Mouse (Mus musculus): ENCODE data around the gene Mdn1. TPM values are rescaled to one million over a fixed set of nuclear protein-coding genes. Genes with fewer than 3 reads are reported as not detected.

Mdn1 gene
- 9.4 and 12.1 TPM in 2 replicates for polyA plus RNA-seq (2014; fragmentation: Nextera tagmentation; extraction: Ambion mirVana)

GRCm38 (mm10) chr4:32656918-32657662 is at the start of gene Mdn1:
TSS of gene Mdn1 (plus strand) at chr4:32657119.
- H3K9me3 ChIP-seq (ENCODE audit: control insufficient read depth, low read length) = no peaks in the 10 kb centered on the region
- peak; percentile 84 for ATAC-seq (ENCODE audit: insufficient number of reproducible peaks, insufficient read depth, low FRiP score, low read depth)
- H3K36me3 ChIP-seq (ENCODE audit: control insufficient read depth, insufficient read depth, low read length) = peaks cover 18% of the 10 kb centered on the region
- H3K27me3 ChIP-seq (ENCODE audit: control insufficient read depth, insufficient read depth, low read length) = no peaks in the 10 kb centered on the region
- under 1% methylated on average over 68 of the region's 68 CpGs for WGBS
- H3K4me3 ChIP-seq (ENCODE audit: control insufficient read depth in 1 of 2, insufficient read depth in 1 of 2, low read depth in 1 of 2, low read length in 2 of 2) = peak within 1 kb of the TSS; percentile 86 to 87
- H3K9ac ChIP-seq (ENCODE audit: low read length) = peak within 1 kb of the TSS; percentile 77
- peak within 1 kb of the TSS; percentile 76 for H3K4me2 ChIP-seq (ENCODE audit: low read length)
- peak within 1 kb of the TSS; percentile 76 to 84 for H3K27ac ChIP-seq (replicated peaks in 1 of 2; ENCODE audit: control insufficient read depth in 1 of 2, insufficient read depth in 1 of 2, low read depth in 2 of 2, low read length in 2 of 2)
- 0 out of 4 replicates have a peak, but pooled peaks cover 0 to 5% of the 10 kb centered on the region in 2 experiments for H3K4me1 ChIP-seq (ENCODE audit: control insufficient read depth in 2 of 2, insufficient read depth in 2 of 2, low read length in 2 of 2)

GRCm38 (mm10) chr4:32615034-32615881 is 41.7 kb upstream of the Mdn1 start, which contains the start of gene Casp8ap2:
TSS of gene Casp8ap2 (plus strand) at chr4:32615451.
- Histone ChIP-seq H3K9me3 (ENCODE audit: control insufficient read depth, low read length) (no peaks in the 10 kb centered on the region), H3K9ac (ENCODE audit: low read length) (peak within 1 kb of the TSS; percentile 91), H3K4me2 (ENCODE audit: low read length) (peak within 1 kb of the TSS; percentile 79), H3K27ac (replicated peaks in 1 of 2; ENCODE audit: control insufficient read depth in 1 of 2, insufficient read depth in 1 of 2, low read depth in 2 of 2, low read length in 2 of 2) (peak within 1 kb of the TSS; percentile 90), H3K4me3 (ENCODE audit: control insufficient read depth in 1 of 2, insufficient read depth in 1 of 2, low read depth in 1 of 2, low read length in 2 of 2) (peak within 1 kb of the TSS; percentile 75 to 92), H3K4me1 (ENCODE audit: control insufficient read depth in 2 of 2, insufficient read depth in 2 of 2, low read length in 2 of 2) (peaks cover 0 to 14% of the 10 kb centered on the region in 2 experiments; a peak in 2 of 4 replicates), H3K36me3 (ENCODE audit: control insufficient read depth, insufficient read depth, low read length) (peaks cover 6% of the 10 kb centered on the region), H3K27me3 (ENCODE audit: control insufficient read depth, insufficient read depth, low read length) (no peaks in the 10 kb centered on the region)
- ATAC-seq (ENCODE audit: insufficient number of reproducible peaks, insufficient read depth, low FRiP score, low read depth) = peak; percentile 99
- WGBS = under 1% methylated on average over 67 of the region's 67 CpGs

GRCm38 (mm10) chr4:32621637-32622036 is 35.3 kb upstream of the Mdn1 start:
- Histone ChIP-seq H3K9ac (ENCODE audit: low read length) (no peak overlapping the region), H3K4me2 (ENCODE audit: low read length) (no peak overlapping the region), H3K4me1 (ENCODE audit: control insufficient read depth in 2 of 2, insufficient read depth in 2 of 2, low read length in 2 of 2) (peaks cover 2 to 11% of the 10 kb centered on the region in 2 experiments; a peak in 3 of 4 replicates), H3K9me3 (ENCODE audit: control insufficient read depth, low read length) (no peaks in the 10 kb centered on the region), H3K4me3 (ENCODE audit: control insufficient read depth in 1 of 2, insufficient read depth in 1 of 2, low read depth in 1 of 2, low read length in 2 of 2) (no peak overlapping the region), H3K27me3 (ENCODE audit: control insufficient read depth, insufficient read depth, low read length) (no peaks in the 10 kb centered on the region), H3K36me3 (ENCODE audit: control insufficient read depth, insufficient read depth, low read length) (peaks cover 20% of the 10 kb centered on the region), H3K27ac (replicated peaks in 1 of 2; ENCODE audit: control insufficient read depth in 1 of 2, insufficient read depth in 1 of 2, low read depth in 2 of 2, low read length in 2 of 2) (no peak overlapping the region)
- ATAC-seq (ENCODE audit: insufficient number of reproducible peaks, insufficient read depth, low FRiP score, low read depth) = no peak

GRCm38 (mm10) chr4:32651669-32652068 is 5.2 kb upstream of the Mdn1 start:
- Histone ChIP-seq H3K4me3 (ENCODE audit: control insufficient read depth in 1 of 2, insufficient read depth in 1 of 2, low read depth in 1 of 2, low read length in 2 of 2) (no peak overlapping the region), H3K27me3 (ENCODE audit: control insufficient read depth, insufficient read depth, low read length) (no peaks in the 10 kb centered on the region), H3K27ac (replicated peaks in 1 of 2; ENCODE audit: control insufficient read depth in 1 of 2, insufficient read depth in 1 of 2, low read depth in 2 of 2, low read length in 2 of 2) (no peak overlapping the region), H3K4me1 (ENCODE audit: control insufficient read depth in 2 of 2, insufficient read depth in 2 of 2, low read length in 2 of 2) (no peaks in the 10 kb centered on the region), H3K4me2 (ENCODE audit: low read length) (no peak overlapping the region), H3K9ac (ENCODE audit: low read length) (no peak overlapping the region), H3K9me3 (ENCODE audit: control insufficient read depth, low read length) (no peaks in the 10 kb centered on the region), H3K36me3 (ENCODE audit: control insufficient read depth, insufficient read depth, low read length) (peaks cover 64% of the 10 kb centered on the region)
- 74% methylated on average over 5 of the region's 5 CpGs for WGBS
- ATAC-seq (ENCODE audit: insufficient number of reproducible peaks, insufficient read depth, low FRiP score, low read depth) = no peak

- peak overlapping the region; percentile 76 for H3K4me2 ChIP-seq (ENCODE audit: low read length)
- 0 out of 4 replicates have a peak, but pooled peaks cover 0 to 5% of the 10 kb centered on the region in 2 experiments for H3K4me1 ChIP-seq (ENCODE audit: control insufficient read depth in 2 of 2, insufficient read depth in 2 of 2, low read length in 2 of 2)
- peaks cover 26% of the 10 kb centered on the region for H3K36me3 ChIP-seq (ENCODE audit: control insufficient read depth, insufficient read depth, low read length)
- no peaks in the 10 kb centered on the region for H3K9me3 ChIP-seq (ENCODE audit: control insufficient read depth, low read length)
- ATAC-seq (ENCODE audit: insufficient number of reproducible peaks, insufficient read depth, low FRiP score, low read depth) = no peak
- 57% methylated on average over 11 of the region's 11 CpGs for WGBS
- H3K27ac ChIP-seq (replicated peaks in 1 of 2; ENCODE audit: control insufficient read depth in 1 of 2, insufficient read depth in 1 of 2, low read depth in 2 of 2, low read length in 2 of 2) = peak overlapping the region; percentile 76 to 84
- H3K4me3 ChIP-seq (ENCODE audit: control insufficient read depth in 1 of 2, insufficient read depth in 1 of 2, low read depth in 1 of 2, low read length in 2 of 2) = peak overlapping the region; percentile 86 to 87
- no peaks in the 10 kb centered on the region for H3K27me3 ChIP-seq (ENCODE audit: control insufficient read depth, insufficient read depth, low read length)
- H3K9ac ChIP-seq (ENCODE audit: low read length) = peak overlapping the region; percentile 58
Measured at GRCm38 (mm10) chr4:32656146-32656904, 594 bp upstream of the Mdn1 start.

- Histone ChIP-seq H3K4me1 (ENCODE audit: control insufficient read depth in 2 of 2, insufficient read depth in 2 of 2, low read length in 2 of 2) (no peaks in the 10 kb centered on the region), H3K36me3 (ENCODE audit: control insufficient read depth, insufficient read depth, low read length) (peaks cover 72% of the 10 kb centered on the region), H3K27me3 (ENCODE audit: control insufficient read depth, insufficient read depth, low read length) (no peaks in the 10 kb centered on the region), H3K9me3 (ENCODE audit: control insufficient read depth, low read length) (no peaks in the 10 kb centered on the region), H3K4me3 (ENCODE audit: control insufficient read depth in 1 of 2, insufficient read depth in 1 of 2, low read depth in 1 of 2, low read length in 2 of 2) (no peak overlapping the region), H3K9ac (ENCODE audit: low read length) (no peak overlapping the region), H3K27ac (replicated peaks in 1 of 2; ENCODE audit: control insufficient read depth in 1 of 2, insufficient read depth in 1 of 2, low read depth in 2 of 2, low read length in 2 of 2) (no peak overlapping the region), H3K4me2 (ENCODE audit: low read length) (no peak overlapping the region)
- WGBS = 83% methylated on average over 4 of the region's 4 CpGs
- ATAC-seq (ENCODE audit: insufficient number of reproducible peaks, insufficient read depth, low FRiP score, low read depth) = no peak
Measured at GRCm38 (mm10) chr4:32665843-32666242, 8.9 kb downstream of the Mdn1 start.

GRCm38 (mm10) chr4:32668291-32668690 is 11.4 kb downstream of the Mdn1 start:
- H3K9me3 ChIP-seq (ENCODE audit: control insufficient read depth, low read length) = no peaks in the 10 kb centered on the region
- H3K4me3 ChIP-seq (ENCODE audit: control insufficient read depth in 1 of 2, insufficient read depth in 1 of 2, low read depth in 1 of 2, low read length in 2 of 2) = no peak overlapping the region
- H3K36me3 ChIP-seq (ENCODE audit: control insufficient read depth, insufficient read depth, low read length) = peaks cover 89% of the 10 kb centered on the region
- H3K4me2 ChIP-seq (ENCODE audit: low read length) = no peak overlapping the region
- no peaks in the 10 kb centered on the region for H3K27me3 ChIP-seq (ENCODE audit: control insufficient read depth, insufficient read depth, low read length)
- no peak for ATAC-seq (ENCODE audit: insufficient number of reproducible peaks, insufficient read depth, low FRiP score, low read depth)
- H3K4me1 ChIP-seq (ENCODE audit: control insufficient read depth in 2 of 2, insufficient read depth in 2 of 2, low read length in 2 of 2) = no peaks in the 10 kb centered on the region
- H3K9ac ChIP-seq (ENCODE audit: low read length) = no peak overlapping the region
- H3K27ac ChIP-seq (replicated peaks in 1 of 2; ENCODE audit: control insufficient read depth in 1 of 2, insufficient read depth in 1 of 2, low read depth in 2 of 2, low read length in 2 of 2) = no peak overlapping the region
- 94% methylated on average over 1 of the region's 1 CpGs for WGBS

Data from heart, embryonic 14.5 days (tissue).